Mouse (Mus musculus): ENCODE data around the gene Olfr1046.
"Not testable (repeated sequence)": the region's sequence is repeated elsewhere in the genome, so short reads cannot be mapped to it uniquely, and the experiment has no call there.

Olfr1046 gene

DNA sequence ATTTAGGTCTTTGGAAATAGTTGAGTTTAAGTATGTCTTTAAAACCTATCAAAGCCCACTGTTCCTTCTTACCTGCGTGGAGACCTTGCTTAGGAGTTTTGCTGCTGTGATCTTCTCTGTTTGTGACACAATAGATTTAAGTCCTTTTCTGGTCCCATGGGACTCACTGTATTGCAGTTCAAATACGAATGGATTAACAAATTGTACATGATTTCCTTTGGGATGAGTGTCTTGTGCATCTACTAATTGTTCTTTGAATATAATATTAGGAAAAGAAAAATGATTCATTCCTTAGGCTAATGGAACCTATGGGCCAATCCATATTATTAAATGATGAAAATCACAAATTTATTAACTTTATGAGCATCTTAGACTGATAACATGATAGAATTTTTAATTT lies at the start of gene Olfr1046:
Gene Olfr1046 (minus strand): TSS at position 101 of the 400 bp plus-strand sequence.
- DNase-seq (ENCODE audit: low read depth, low spot score): no peak

DNA sequence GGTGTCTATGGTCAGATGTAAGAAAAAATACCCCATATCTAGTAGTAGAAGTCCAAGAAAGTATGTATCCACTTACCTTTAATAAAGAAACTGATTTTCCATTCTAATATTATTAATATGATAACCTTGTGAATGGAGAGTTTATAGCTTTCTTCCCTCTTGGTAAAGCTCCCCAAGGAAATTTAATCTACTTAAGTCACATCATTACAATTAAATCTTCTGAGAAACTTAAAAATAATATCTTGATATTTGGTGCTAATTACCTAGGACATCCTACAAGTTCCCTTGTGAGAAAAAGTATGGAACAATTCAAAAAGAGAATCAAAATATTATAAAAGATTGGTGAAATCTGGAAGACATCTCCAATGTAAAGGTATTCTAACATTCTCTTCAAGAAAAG lies 39.1 kb upstream of the Olfr1046 start, which contains the start of gene Olfr1049:
Gene Olfr1049 (minus strand): TSS at position 101 of the 400 bp plus-strand sequence.
- DNase-seq (ENCODE audit: low read depth, low spot score): not testable (repeated sequence)

DNA sequence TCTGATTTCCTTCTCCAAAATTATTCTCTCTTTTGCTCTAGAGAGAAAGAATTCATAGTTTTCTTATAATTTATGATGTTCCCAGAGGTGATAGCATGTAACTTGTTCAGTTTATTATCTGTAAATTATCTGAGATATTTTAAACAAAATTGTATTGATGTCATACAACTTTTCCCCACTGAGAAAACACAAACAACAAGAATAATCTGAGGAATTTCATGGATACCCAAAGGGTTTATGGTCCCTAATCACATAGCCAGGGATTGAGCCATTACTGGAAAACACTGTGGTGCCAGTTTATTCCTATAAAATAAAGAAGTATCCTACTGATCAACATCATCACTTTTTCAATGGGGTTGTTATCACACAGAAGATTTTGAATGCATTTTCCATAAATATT lies 21.1 kb upstream of the Olfr1046 start, which contains the start of gene Olfr1048:
Gene Olfr1048 (minus strand): TSS at position 101 of the 400 bp plus-strand sequence.
- DNase-seq (ENCODE audit: low read depth, low spot score): no peak

DNA sequence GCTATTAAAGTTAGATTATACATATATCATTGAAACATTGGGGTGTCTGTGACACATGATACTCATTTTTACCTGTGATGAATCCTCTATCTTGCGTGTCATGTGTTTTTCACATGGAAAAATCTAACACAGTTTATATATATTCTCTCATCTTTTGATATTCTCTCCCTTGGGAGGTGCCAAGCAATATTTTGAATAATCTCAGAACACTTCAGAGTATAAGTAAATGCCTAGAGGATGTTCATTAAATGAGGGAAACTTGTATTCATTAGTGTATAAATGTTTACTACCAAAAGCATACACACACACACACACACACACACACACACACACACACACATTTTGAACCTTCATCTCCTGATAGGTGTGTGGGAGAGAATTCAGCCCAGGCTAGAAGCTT lies 12.2 kb upstream of the Olfr1046 start, which contains the start of gene Olfr1047:
Gene Olfr1047 (minus strand): TSS at position 101 of the 400 bp plus-strand sequence.
- no peak for DNase-seq (ENCODE audit: low read depth, low spot score)

DNA sequence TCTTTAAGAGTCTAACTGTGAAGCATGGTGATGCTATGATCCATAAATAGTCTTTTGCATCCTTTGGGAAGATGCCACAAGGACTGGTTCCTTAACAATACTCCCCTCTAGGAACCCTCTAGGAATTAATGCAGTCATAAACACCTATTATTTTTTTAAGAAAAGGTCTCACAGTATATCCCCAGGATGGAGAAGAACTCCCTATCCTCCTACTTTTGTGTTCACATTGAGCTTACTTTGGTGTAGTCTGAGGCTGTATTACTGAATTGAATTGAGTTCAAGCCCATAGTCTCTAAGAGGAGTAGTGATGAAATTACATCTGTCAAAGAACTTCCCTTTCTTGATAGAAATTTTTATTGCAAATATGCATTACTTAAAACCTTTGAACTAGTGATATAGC lies 16.2 kb downstream of the Olfr1046 start, which contains the start of gene Olfr1045:
Gene Olfr1045 (minus strand): TSS at position 101 of the 400 bp plus-strand sequence.
- no peak for DNase-seq (ENCODE audit: low read depth, low spot score)

DNA sequence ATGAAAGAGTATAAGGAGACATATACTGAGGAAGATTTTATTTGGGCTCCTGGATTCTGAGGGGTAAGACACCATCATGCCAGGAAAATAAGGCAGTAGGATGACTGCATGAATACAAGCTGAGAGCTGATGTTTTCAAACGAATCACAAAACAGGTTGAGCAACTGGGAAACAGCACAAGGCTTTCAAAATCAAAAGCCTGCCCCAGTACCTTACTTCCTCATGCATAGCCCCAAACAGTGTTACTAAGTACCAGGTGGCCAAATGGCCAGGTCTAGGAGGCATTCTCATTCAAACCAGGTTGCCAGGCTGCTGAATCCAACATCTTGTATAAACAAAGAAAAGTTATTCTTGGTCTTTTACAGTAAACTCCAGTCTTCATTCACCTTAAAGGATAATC lies 23.3 kb downstream of the Olfr1046 start:
- no peak for DNase-seq (ENCODE audit: low read depth, low spot score)

DNA sequence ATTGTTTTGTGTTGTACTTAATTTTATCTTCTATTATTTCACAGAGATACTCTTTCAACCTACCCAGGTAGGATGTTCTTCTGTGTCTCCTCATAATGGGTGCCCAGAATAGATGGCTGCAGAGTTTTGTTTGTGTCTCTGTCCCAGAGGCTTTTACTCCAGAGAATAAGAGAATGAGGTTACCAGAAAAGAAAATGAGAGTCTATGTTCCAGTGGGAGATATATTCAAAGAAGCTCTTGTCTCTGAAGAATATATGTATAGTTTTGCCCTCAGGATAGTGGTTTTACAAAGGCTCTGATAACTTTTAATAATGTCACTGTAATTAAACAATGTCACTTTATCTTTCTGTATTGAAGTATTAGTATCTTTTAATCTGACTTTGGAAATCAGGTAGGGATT lies 33.5 kb downstream of the Olfr1046 start, which contains the start of gene Olfr52:
Gene Olfr52 (minus strand): TSS at position 101 of the 400 bp plus-strand sequence.
- DNase-seq (ENCODE audit: low read depth, low spot score): no peak

DNA sequence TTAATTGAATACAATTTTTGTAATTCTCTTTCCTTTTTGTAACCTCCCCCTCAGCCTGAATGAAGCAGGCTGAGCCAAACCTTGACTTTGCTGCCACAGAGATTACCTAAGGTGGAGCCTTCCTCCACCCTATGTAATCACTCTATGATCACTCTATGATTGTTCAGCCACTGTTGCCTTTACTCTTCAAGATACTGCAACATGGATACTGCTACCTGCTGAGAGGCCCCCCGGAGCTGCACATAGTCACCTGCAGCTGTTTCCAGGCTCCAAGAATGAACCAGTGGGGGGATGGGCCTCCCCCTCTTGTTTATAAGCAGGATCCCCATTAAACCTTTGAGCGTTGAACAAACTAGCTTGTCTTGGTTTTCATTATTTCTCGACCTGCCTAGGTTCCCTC lies 39.2 kb downstream of the Olfr1046 start:
- no peak for DNase-seq (ENCODE audit: low read depth, low spot score)

DNA sequence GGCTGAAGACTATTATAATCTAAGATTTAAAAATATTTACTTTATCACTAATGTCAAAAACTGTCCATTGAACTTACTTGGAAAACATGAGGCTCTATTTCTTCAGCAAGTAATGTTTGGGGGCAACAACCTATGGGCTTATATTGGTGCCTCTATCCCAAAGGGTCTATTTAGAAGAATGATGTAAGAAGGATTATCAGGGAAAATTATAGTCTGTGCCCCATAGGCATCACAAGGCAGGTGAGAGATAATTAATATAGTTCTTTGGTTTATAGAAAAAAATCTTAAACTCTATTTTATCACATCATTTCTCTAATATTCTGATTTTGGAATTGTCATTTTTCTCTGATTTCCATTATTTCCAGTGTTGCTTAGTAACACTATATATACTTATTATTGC lies 41.4 kb downstream of the Olfr1046 start, which contains the start of gene Olfr1044:
Gene Olfr1044 (minus strand): TSS at position 101 of the 400 bp plus-strand sequence.
- no peak for DNase-seq (ENCODE audit: low read depth, low spot score)

DNA sequence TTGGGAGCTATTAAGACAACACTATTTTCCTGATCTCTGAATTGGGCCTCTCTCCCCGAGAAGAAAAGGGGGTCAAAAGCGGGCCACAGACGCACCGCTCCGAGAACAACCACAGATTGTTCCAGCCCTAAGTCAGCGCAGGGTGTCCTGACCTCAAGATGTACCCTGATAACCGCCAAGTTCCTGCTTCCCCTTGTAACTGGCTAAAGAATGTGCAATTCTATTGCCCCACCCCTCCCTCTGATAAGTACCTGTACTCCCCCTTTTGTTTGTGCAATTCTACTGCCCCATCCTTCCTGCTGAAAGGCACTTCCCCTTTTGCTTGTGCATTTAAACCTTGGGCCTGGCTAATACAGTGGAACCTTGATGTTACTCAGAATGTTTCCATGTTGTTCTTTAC lies 43.7 kb downstream of the Olfr1046 start:
- DNase-seq (ENCODE audit: low read depth, low spot score): not testable (repeated sequence)

DNA sequence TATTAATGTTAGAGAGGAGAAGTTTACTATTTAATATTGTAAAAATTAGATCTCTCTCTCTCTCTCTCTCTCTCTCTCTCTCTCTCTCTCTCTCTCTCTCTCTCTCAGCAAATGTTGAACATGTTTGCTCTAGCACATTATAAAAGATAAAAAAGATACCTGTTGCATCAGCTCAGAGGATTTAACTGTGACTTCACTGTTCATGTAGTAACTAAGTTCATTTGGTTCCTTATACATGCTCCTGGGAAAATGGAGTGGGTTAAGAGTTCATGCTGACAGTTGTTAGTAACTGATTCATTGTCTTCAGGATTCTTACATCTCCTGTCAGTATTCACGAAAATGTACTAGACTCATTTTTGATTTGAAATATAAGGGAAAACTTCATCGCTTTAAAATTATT lies 51.7 kb downstream of the Olfr1046 start, which contains the start of gene Olfr1043:
Gene Olfr1043 (minus strand): TSS at position 101 of the 400 bp plus-strand sequence.
- no peak for DNase-seq (ENCODE audit: low read depth, low spot score)
